Mouse (Mus musculus) E14TG2a.4 (cell line): ENCODE measurements around the gene Trip6.

ENCODE experiments used
- CTCF ChIP-seq: conservative IDR thresholded peaks from 2 replicates; pipeline ENCODE4 v1.5.1; 2014; ENCODE audit warnings: low read length
- NANOG ChIP-seq: IDR thresholded peaks from 2 replicates; pipeline ENCODE4 v1.6.1; 2014; ENCODE audit warnings: borderline replicate concordance, low read length, mixed read lengths

GRCm38 (mm10) chr5:137289591-137290365 lies 24.4 kb downstream of the Trip6 start:
- TF ChIP-seq CTCF (no peak), NANOG (no peak)
